Mouse (Mus musculus) Patski (cell line): ENCODE results near the gene Atp8a1. TPM values are rescaled to one million over a fixed set of nuclear protein-coding genes. Genes with fewer than 3 reads are reported as not detected.
A peak's percentile ranks its signal among the peaks of the same experiment; 100 is the strongest.

Experiments
- ATAC-seq: fragments of 100-300 bp; one replicate; pipeline ENCODE4 v1.8.0; 2021
- CTCF ChIA-PET: fragments of 350-600 bp; sonication (Branson Sonifier 250); formaldehyde crosslinking; loops from one replicate; lab custom pipeline; 2022; ENCODE audit warnings: inconsistent platforms; lab: Charles Lee
- POLR2A ChIA-PET: fragments of 350-600 bp; sonication (Branson Sonifier 250); formaldehyde crosslinking; loops from one replicate; lab custom pipeline; 2022; ENCODE audit warnings: antibody characterized with exemption, inconsistent platforms; lab: Charles Lee
- DNase-seq: peaks from one replicate; pipeline ENCODE4 v3.0.0-alpha.2; 2011; ENCODE audit warnings: low read depth, low spot score
- H3K27me3 ChIP-seq: fragments of 371-371 bp; one replicate; pipeline ENCODE4 v1.5.1; 2021
- CTCF ChIP-seq: fragments of 100-300 bp; IDR thresholded peaks from one replicate; pipeline ENCODE4 v1.5.1; 2021
- in situ Hi-C: fragments of 300-500 bp; cut with MboI; formaldehyde crosslinking; loops from 3 replicates; pipeline ENCODE4 v1.11.1; 2018; ENCODE audit warnings: low pct_unique_long_range_greater_than_20kb, mixed read lengths
- polyA plus RNA-seq: library from polyadenylated mRNA; unstranded; gene quantifications from one replicate; pipeline ENCODE4 v1.2.3, GENCODE M21; 2021

The Atp8a1 gene
- 1.8 TPM for polyA plus RNA-seq

- H3K27me3 ChIP-seq, result no peaks in the 10 kb centered on the region
- CTCF ChIA-PET, result no interaction called here
- POLR2A ChIA-PET, result no interaction called here
- in situ Hi-C loops, result no loop called here
- peak; percentile 37 for DNase-seq
- peak; percentile 85 for ATAC-seq
- no peak for TF ChIP-seq CTCF
These were observed at the start of gene Atp8a1 for GRCm38 (mm10) chr5:67847253-67848165. Gene Atp8a1 (minus strand): TSS chr5:67847434.

- ChIA-PET POLR2A (no interaction called here), CTCF (no interaction called here)
- ATAC-seq (no peak), DNase-seq (no peak)
- TF ChIP-seq CTCF, result no peak
- in situ Hi-C loops, result no loop called here
- H3K27me3 ChIP-seq, result no peaks in the 10 kb centered on the region
These were observed 37.4 kb upstream of the Atp8a1 start for GRCm38 (mm10) chr5:67884422-67885210.

GRCm38 (mm10) chr5:67883564-67884171 is 36.4 kb upstream of the Atp8a1 start:
- ChIA-PET CTCF (no interaction called here), POLR2A (no interaction called here)

GRCm38 (mm10) chr5:67871414-67871813 is 24.2 kb upstream of the Atp8a1 start:
- ChIA-PET CTCF (no interaction called here), POLR2A (no interaction called here)
- DNase-seq (no peak), ATAC-seq (no peak)
- peaks cover 5% of the 10 kb centered on the region for H3K27me3 ChIP-seq
- in situ Hi-C loops, result no loop called here
- no peak for TF ChIP-seq CTCF

More at GRCm38 (mm10) chr5:67883564-67884171, 36.4 kb upstream of the Atp8a1 start:
- TF ChIP-seq CTCF, result no peak
- H3K27me3 ChIP-seq, result no peaks in the 10 kb centered on the region
- ATAC-seq (no peak), DNase-seq (no peak)
- in situ Hi-C loops, result no loop called here

GRCm38 (mm10) chr5:67866221-67866620 is 19.0 kb upstream of the Atp8a1 start:
- in situ Hi-C loops, result no loop called here
- no peak for ATAC-seq
- POLR2A ChIA-PET, result no interaction called here

GRCm38 (mm10) chr5:67865670-67866069 is 18.4 kb upstream of the Atp8a1 start:
- POLR2A ChIA-PET, result no interaction called here
- DNase-seq, result no peak
- in situ Hi-C loops, result no loop called here
- TF ChIP-seq CTCF, result no peak
- no peak for ATAC-seq
- peaks cover 5% of the 10 kb centered on the region for H3K27me3 ChIP-seq
- CTCF ChIA-PET, result interaction anchor here (2.0 kb wide), 1 partner anchor 21 kb away, joined by 4 read pairs; no protein-coding TSS in a partner anchor

More at GRCm38 (mm10) chr5:67866221-67866620, 19.0 kb upstream of the Atp8a1 start:
- no peak for TF ChIP-seq CTCF
- CTCF ChIA-PET, result interaction anchor here (2.0 kb wide), 1 partner anchor 21 kb away, joined by 4 read pairs; no protein-coding TSS in a partner anchor
- no peak for DNase-seq
- peaks cover 5% of the 10 kb centered on the region for H3K27me3 ChIP-seq

GRCm38 (mm10) chr5:67864508-67865060 is 17.4 kb upstream of the Atp8a1 start:
- ChIA-PET CTCF (no interaction called here), POLR2A (no interaction called here)
- in situ Hi-C loops, result no loop called here
- TF ChIP-seq CTCF, result no peak
- H3K27me3 ChIP-seq, result peaks cover 5% of the 10 kb centered on the region
- ATAC-seq (no peak), DNase-seq (no peak)

- ChIA-PET POLR2A (no interaction called here), CTCF (no interaction called here)
- H3K27me3 ChIP-seq, result peaks cover 5% of the 10 kb centered on the region
- in situ Hi-C loops, result no loop called here
- ATAC-seq, result no peak
- DNase-seq, result no peak
- TF ChIP-seq CTCF, result no peak
These were observed 16.7 kb upstream of the Atp8a1 start for GRCm38 (mm10) chr5:67863950-67864391.

GRCm38 (mm10) chr5:67854963-67855606 is 7.9 kb upstream of the Atp8a1 start:
- POLR2A ChIA-PET, result no interaction called here

GRCm38 (mm10) chr5:67852860-67853259 is 5.6 kb upstream of the Atp8a1 start:
- no peak for ATAC-seq
- POLR2A ChIA-PET, result no interaction called here
- no peak for DNase-seq
- H3K27me3 ChIP-seq, result peaks cover 4% of the 10 kb centered on the region
- CTCF ChIA-PET, result no interaction called here
- no peak for TF ChIP-seq CTCF
- in situ Hi-C loops, result no loop called here

More at GRCm38 (mm10) chr5:67854963-67855606, 7.9 kb upstream of the Atp8a1 start:
- no peak for TF ChIP-seq CTCF
- CTCF ChIA-PET, result no interaction called here
- peaks cover 4% of the 10 kb centered on the region for H3K27me3 ChIP-seq
- ATAC-seq, result no peak
- in situ Hi-C loops, result no loop called here
- no peak for DNase-seq
